Mouse (Mus musculus) embryo, embryonic 10 days (tissue): ENCODE results near the gene Abr.

Experiments
- DNase-seq: peaks from one replicate; pipeline ENCODE4 v3.0.0-alpha.2; 2015; ENCODE audit warnings: low spot score

Abr gene

GRCm38 (mm10) chr11:76493811-76494274 is 128.3 kb downstream of the Abr start:
- DNase-seq: peak; percentile 65

DNA sequence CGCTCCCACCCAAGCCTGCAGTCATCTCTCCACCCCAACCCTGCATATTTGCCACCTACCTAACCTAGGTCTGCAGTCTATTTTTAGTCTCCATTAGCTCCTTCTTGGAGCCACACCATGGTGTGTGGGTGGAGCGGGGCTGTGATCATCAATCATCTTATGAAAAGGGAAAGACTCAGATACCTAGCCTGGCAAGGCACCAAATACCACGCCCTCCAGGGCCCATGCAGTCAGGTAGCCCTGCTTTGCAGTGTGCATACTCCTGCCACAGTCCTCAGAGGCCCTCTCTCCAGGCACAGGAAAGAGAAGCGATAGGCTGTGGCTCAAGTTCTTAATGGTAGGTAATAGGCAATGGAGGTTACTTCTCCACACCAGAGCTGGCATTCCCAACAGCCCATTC is 128.9 kb downstream of the Abr start:
- DNase-seq: no peak

GRCm38 (mm10) chr11:76491817-76492216 is 130.3 kb downstream of the Abr start:
- DNase-seq: no peak

- no peak for DNase-seq
Measured at GRCm38 (mm10) chr11:76489407-76489806, 132.7 kb downstream of the Abr start.

DNA sequence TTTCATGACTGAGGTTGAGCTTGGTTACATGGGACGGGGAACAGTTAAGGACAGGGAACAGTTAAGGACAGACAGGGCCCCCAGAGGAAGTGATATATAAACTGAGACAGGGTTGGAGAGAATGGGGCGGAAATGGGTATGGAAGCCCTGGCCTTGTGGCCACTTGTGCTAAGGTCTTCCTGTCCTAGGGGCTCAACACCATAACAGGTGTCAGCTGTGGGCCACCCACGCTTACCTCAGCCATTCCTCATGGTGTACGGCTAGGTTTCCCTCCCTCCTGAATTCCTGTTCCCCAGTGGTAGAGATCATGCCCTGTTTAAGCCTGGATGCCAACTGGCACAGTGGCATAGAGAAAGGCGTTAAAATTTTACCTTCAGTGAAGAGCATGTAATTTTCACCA is 135.1 kb downstream of the Abr start:
- DNase-seq: no peak

DNA sequence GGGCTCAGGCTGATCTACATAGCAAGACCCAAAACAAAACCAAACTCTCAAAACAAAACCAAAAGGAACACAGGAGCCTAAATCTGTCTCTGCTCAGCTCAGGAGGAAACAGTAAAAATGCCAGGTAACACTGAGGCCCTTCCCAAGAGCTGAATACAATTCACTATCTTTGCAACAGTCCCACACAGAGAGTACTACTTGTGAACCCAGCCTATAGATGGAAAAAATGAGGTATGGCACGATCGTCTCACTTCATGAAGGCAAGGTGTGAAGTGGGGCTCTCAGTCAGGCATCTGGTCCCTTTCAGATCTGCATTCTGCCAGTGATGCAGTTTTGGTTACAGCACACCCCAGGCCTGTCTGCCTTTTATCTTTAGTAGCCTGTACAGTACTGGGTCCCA is 138.1 kb downstream of the Abr start:
- DNase-seq: no peak

- no peak for DNase-seq
Measured at GRCm38 (mm10) chr11:76483171-76483727, 138.9 kb downstream of the Abr start.

DNA sequence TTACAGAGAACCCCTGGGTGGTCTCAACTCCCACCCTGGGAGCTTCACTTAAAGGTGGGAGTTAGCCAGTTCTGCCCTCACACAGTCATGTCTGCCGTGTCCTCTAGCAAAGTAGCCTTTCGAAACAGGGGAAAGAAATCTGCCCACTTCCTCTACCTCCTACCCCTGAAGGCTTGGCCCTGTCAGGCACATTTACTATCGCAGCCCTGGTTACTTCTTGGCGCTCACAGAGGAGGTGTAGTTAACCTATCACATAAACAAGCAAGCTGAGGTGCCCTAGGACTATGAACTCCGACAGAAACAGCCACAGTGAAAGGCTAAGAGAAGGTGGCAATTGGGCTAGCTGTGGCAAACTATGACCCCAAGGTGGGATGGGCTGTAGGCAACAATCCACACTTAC is 139.4 kb downstream of the Abr start:
- no peak for DNase-seq

DNA sequence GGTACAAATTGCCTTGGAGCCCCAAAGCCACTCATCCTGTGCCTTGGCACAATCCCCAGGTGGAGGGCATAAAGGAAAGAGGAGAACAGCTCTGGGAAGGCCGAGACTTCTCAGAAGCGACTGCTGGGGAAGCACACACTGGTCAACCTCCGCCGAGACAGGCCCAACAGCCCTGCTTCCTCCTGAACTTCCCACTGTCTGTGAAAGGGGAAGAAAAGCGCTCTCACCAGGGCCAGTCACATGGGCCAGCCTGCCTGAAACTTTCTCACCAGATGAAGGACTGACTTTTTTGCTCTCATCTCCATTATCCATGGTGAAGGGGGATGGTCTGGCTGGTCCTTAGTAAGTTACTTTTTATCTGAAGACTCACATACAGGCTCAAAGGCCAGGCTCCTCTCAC is 139.9 kb downstream of the Abr start:
- DNase-seq: no peak

GRCm38 (mm10) chr11:76479729-76480128 is 142.4 kb downstream of the Abr start:
- no peak for DNase-seq

- DNase-seq: no peak
Measured at GRCm38 (mm10) chr11:76478676-76479655, 143.1 kb downstream of the Abr start.

- DNase-seq: peak; percentile 30
Measured at GRCm38 (mm10) chr11:76477095-76477525, 145.0 kb downstream of the Abr start.

DNA sequence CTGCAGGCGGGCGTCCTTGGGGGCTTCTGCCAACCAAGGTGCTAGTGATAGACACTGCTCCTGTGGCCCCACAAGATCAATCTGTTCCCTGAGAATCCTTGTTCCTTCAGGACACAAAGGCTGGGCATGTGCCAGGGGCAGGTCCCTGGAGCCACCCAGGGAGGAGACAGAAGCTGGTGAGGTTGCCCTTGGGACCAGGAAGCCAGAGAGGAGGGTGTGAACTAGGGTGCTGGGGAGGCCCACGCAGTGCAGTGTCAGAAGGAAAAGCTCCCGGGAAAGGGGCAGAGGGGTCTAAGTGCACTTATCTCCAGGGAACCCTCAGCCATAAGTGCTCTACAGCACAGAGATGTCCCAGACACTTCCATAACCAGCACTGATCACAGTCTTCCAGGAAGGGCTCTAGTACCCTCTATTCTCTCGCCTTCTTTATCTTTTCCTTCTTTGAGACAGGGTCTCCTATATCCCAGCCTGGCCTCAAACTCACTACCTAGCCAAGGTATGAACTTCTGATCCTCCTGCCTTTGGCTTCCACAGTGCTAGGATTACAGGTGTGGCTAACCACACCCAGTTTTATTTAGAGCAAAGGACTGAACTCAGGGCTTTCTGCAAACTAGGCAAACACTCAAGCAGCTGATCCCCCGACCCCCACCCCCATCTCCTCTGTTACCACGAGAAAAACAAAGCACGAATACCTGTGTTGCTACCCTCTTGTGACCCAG is 145.6 kb downstream of the Abr start:
- DNase-seq: no peak

GRCm38 (mm10) chr11:76472617-76473016 is 149.5 kb downstream of the Abr start:
- DNase-seq: no peak

DNA sequence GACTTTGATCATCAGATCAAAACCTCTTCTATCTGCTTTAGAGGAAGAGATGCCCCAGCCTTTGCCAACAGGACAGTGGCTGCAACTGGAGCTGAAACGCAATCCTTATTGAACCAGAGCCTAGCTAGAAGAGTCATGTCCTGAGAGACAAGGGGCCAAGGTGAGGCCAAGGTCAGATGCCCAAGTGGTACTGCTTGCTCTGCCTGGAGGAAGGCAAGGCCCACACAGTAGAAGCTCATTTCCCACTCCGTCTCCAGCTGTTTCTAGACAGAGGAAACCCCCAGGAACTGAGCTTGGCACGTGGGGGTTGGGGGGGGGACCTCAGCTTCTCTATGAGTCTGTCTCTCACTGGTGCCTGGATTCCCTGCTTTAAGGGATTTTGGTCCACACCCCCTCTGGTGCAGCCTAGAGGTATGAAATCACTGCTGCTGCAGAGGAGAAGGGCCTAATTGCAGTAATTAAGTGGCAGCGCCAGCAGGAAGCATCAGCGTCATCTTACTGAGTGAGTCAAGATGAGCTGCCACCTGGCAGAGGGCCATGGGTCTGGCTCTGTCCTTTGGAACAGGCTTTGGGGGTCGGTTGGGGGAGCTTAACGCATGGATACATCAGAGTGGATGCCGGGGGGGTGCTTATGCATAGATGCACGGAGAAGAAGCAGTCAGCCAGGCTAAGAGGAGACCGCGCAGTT is 152.7 kb downstream of the Abr start:
- no peak for DNase-seq

GRCm38 (mm10) chr11:76468347-76468746 is 153.8 kb downstream of the Abr start:
- DNase-seq: peak; percentile 52

GRCm38 (mm10) chr11:76467487-76468005 is 154.6 kb downstream of the Abr start:
- DNase-seq: peak; percentile 60

DNA sequence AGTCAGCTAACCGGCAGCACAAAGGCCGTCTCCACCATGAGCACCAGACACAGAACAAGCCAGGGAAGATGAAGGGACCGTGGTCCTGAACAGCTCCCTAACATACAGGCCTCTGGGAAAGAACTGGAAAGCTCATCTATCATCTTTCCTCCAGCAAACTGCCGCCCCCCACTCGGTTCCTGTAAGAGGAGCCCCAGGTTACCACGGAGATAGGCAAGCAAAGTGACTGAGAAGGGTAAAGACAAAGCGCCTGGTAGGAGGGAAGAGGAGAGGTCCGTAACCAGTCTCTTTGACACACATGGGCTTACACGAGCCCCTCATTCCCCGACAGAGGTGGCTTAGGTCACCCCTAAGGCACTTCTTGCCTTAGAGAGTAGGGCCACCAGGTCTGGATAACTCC is 155.0 kb downstream of the Abr start:
- peak; percentile 26 for DNase-seq

GRCm38 (mm10) chr11:76465879-76466278 is 156.2 kb downstream of the Abr start:
- no peak for DNase-seq

- no peak for DNase-seq
Measured at GRCm38 (mm10) chr11:76461696-76462095, 160.4 kb downstream of the Abr start.

DNA sequence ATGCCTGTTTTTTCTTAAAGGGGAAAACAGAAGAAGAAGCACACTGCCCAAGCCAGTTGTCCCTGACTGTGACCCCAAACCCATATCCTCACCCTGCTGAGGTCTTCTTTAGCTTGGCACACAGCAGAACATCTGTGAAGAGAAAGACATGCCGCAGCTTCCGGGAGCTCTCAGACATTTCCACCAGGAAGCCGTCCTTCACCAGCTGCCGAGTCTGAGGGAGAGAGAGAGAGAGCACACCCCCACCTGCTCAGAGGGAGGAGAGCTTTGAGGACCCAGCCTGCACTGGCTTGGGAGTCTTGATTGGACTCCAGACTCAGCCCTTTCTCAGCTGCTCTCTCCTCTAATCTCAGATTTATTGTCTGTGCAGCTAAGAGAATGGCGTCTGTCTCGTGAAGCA is 160.9 kb downstream of the Abr start:
- no peak for DNase-seq

DNA sequence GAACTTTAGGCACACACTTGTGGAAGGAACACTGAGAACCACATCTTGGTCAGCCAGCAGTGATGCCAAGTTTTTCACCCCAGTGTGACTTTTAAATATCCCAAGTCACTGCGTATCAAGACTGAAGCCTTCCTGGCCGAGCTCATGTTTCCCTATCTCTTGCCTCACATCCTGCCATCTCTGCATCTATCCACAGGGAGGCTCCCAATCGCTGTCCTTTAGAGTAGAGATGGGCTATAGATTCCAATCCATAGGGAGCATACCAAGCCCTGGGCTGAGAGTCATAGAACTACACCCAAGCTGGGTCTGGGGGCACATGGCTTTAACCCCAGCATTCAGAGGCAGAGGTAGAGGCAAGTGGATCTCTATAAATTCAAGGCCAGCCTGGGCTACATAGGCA is 162.6 kb downstream of the Abr start:
- DNase-seq: no peak
